Mouse (Mus musculus): ENCODE data around the gene Fbxo24. TPM values are rescaled to one million over a fixed set of nuclear protein-coding genes. Genes with fewer than 3 reads are reported as not detected.

The Fbxo24 gene
- polyA plus RNA-seq, 2 experiments = 0.15 to 0.24 TPM

DNA sequence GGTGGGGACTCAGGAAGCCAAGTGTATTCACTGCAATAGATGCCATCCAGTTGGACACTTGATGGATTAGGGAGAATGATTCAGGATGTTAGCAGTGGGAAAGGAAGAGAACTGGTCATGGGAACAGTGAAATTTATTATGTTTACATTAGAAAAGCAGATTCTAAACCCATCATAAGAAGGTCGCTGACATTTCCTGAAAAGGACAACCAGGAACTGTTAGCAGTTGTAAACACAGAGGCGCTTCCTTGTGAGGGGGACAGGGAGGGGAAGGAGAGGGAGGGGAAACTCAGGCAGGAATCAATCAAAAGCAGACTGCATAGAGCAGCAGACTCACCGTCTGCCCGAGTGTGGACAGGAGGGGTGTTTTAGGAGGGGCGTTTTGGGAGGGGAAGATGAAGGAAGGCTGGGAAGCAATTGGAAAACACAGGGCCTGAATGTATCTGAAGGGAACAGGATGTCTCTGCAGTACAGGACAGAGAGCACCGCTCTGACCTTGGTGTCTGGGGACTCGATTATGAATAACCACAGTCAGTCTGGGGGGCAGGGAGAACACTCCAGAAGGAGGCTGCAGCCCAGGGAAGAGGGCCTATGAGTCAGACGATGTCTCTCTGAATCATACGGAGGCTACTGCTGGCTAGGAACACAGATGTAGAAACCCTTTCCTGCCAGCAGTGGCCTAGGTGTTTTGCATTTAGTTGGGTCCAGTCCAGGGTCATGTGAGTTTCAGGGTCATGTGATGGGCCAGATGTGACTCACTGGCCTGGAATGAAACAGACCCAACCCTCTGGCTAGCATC is 42.8 kb upstream of the Fbxo24 start:
- peaks cover 12% of the 10 kb centered on the region for H3K4me1 ChIP-seq (ENCODE audit: control insufficient read depth, insufficient read depth, low read length)
- no peak for TF ChIP-seq POLR2A (IDR thresholded peaks at IDR 0.05; ENCODE audit: borderline replicate concordance, extremely low read depth, insufficient read depth, insufficient read length)
- no peaks in the 10 kb centered on the region for H3K27me3 ChIP-seq (ENCODE audit: control insufficient read depth, insufficient read depth, low read length)
- WGBS = 15% methylated on average over 9 of the region's 9 CpGs
- peak overlapping the region; percentile 28; the same call in 1 of the 2 replicates for H3K9ac ChIP-seq (ENCODE audit: low read depth, low read length, severe bottlenecking)
- peak; percentile 60 for ATAC-seq (ENCODE audit: low FRiP score, low read depth)
- no peaks in the 10 kb centered on the region for H3K9me3 ChIP-seq (ENCODE audit: control insufficient read depth, low read length)
- H3K27ac ChIP-seq (replicated peaks; ENCODE audit: low read depth, low read length) = peak overlapping the region; percentile 56
- peaks cover 9% of the 10 kb centered on the region for H3K36me3 ChIP-seq (ENCODE audit: control insufficient read depth, insufficient read depth, low read length)
- DNase-seq (ENCODE audit: low spot score) = peak; percentile 47
- no peak overlapping the region for H3K4me3 ChIP-seq (replicated peaks; ENCODE audit: low read length)
- no peak overlapping the region for H3K4me2 ChIP-seq (replicated peaks; ENCODE audit: low read depth, low read length, severe bottlenecking)

DNA sequence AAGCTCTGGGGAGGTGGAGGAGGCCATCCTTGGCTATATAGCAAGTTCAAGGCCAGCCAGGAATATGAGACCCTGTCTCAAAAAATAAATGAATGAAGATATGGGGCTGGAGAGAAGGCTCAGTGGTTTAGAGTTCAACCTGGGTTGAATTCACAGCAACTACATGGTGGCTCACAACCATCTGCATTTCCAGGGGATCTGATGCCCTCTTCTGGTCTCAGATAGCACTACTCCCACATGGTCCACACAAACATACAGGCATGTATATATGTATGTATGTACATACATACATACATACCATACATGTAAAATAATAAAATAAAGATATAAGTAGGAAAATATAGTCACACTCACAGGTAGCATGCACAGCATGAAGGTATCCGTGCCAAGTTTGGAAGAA is 41.4 kb upstream of the Fbxo24 start:
- 91% methylated on average over 1 of the region's 1 CpGs for WGBS
- Histone ChIP-seq H3K4me2 (replicated peaks; ENCODE audit: low read depth, low read length, severe bottlenecking) (no peak overlapping the region), H3K4me3 (replicated peaks; ENCODE audit: low read length) (no peak overlapping the region), H3K9ac (ENCODE audit: low read depth, low read length, severe bottlenecking) (no peak overlapping the region), H3K36me3 (ENCODE audit: control insufficient read depth, insufficient read depth, low read length) (peaks cover 22% of the 10 kb centered on the region), H3K27ac (replicated peaks; ENCODE audit: low read depth, low read length) (no peak overlapping the region), H3K27me3 (ENCODE audit: control insufficient read depth, insufficient read depth, low read length) (no peaks in the 10 kb centered on the region), H3K9me3 (ENCODE audit: control insufficient read depth, low read length) (no peaks in the 10 kb centered on the region), H3K4me1 (ENCODE audit: control insufficient read depth, insufficient read depth, low read length) (peaks cover 12% of the 10 kb centered on the region)
- TF ChIP-seq POLR2A (IDR thresholded peaks at IDR 0.05; ENCODE audit: borderline replicate concordance, extremely low read depth, insufficient read depth, insufficient read length) = no peak
- DNase-seq (ENCODE audit: low spot score) (no peak), ATAC-seq (ENCODE audit: low FRiP score, low read depth) (no peak)

DNA sequence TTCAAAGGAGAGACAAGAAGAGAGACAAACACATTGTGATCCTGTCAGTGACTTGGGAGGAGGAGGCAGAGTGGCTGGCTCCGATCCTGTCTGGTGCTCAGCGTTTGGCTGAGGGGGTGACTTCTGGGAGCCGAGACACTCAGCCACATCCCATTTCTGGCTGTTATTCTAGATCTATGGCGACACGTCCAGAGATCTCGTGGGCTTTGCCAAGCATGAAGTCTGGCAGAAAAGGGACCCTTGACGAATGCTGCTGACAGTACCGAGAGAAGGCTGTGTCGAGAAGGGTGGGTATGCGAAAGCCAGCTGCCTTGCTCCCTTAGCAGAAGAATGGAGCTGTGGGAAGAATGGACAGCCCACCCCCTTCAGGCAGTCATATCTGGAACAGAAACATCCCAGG is 40.2 kb upstream of the Fbxo24 start:
- no peak for TF ChIP-seq POLR2A (IDR thresholded peaks at IDR 0.05; ENCODE audit: borderline replicate concordance, extremely low read depth, insufficient read depth, insufficient read length)
- 0 out of 2 replicates have a peak overlapping the region, but pooled peaks have one; percentile 33 for H3K27ac ChIP-seq (replicated peaks; ENCODE audit: low read depth, low read length)
- H3K27me3 ChIP-seq (ENCODE audit: control insufficient read depth, insufficient read depth, low read length) = no peaks in the 10 kb centered on the region
- H3K9ac ChIP-seq (ENCODE audit: low read depth, low read length, severe bottlenecking) = no peak overlapping the region
- no peaks in the 10 kb centered on the region for H3K9me3 ChIP-seq (ENCODE audit: control insufficient read depth, low read length)
- 77% methylated on average over 10 of the region's 10 CpGs for WGBS
- H3K4me1 ChIP-seq (ENCODE audit: control insufficient read depth, insufficient read depth, low read length) = peaks cover 12% of the 10 kb centered on the region
- no peak for DNase-seq (ENCODE audit: low spot score)
- no peak overlapping the region for H3K4me3 ChIP-seq (replicated peaks; ENCODE audit: low read length)
- H3K36me3 ChIP-seq (ENCODE audit: control insufficient read depth, insufficient read depth, low read length) = peaks cover 32% of the 10 kb centered on the region
- H3K4me2 ChIP-seq (replicated peaks; ENCODE audit: low read depth, low read length, severe bottlenecking) = no peak overlapping the region
- no peak for ATAC-seq (ENCODE audit: low FRiP score, low read depth)

DNA sequence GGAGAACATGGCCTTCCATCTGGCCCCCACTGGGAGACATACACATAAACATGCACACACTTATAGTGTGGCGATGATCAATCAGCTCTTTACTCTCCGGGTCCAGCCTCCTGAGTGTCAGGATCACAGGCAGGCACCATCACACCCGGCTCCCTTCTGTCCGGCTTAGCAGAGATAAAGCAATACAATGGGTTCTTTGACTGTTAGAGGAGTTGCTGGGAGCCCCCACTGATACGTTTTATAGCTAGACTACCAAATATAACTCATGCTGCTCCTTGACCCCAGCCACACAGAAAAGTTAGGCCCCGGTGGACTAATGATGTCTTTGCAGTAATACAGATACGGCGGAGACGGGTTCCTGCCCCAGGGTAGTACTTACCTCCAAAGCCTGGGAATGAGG is 34.3 kb upstream of the Fbxo24 start:
- no peaks in the 10 kb centered on the region for H3K27me3 ChIP-seq (ENCODE audit: control insufficient read depth, insufficient read depth, low read length)
- no peak overlapping the region for H3K9ac ChIP-seq (ENCODE audit: low read depth, low read length, severe bottlenecking)
- H3K4me2 ChIP-seq (replicated peaks; ENCODE audit: low read depth, low read length, severe bottlenecking) = no peak overlapping the region
- ATAC-seq (ENCODE audit: low FRiP score, low read depth) = no peak
- H3K27ac ChIP-seq (replicated peaks; ENCODE audit: low read depth, low read length) = no peak overlapping the region
- no peaks in the 10 kb centered on the region for H3K4me1 ChIP-seq (ENCODE audit: control insufficient read depth, insufficient read depth, low read length)
- no peak overlapping the region for H3K4me3 ChIP-seq (replicated peaks; ENCODE audit: low read length)
- H3K36me3 ChIP-seq (ENCODE audit: control insufficient read depth, insufficient read depth, low read length) = peaks cover 65% of the 10 kb centered on the region
- no peak for TF ChIP-seq POLR2A (IDR thresholded peaks at IDR 0.05; ENCODE audit: borderline replicate concordance, extremely low read depth, insufficient read depth, insufficient read length)
- 79% methylated on average over 9 of the region's 9 CpGs for WGBS
- no peaks in the 10 kb centered on the region for H3K9me3 ChIP-seq (ENCODE audit: control insufficient read depth, low read length)
- no peak for DNase-seq (ENCODE audit: low spot score)

DNA sequence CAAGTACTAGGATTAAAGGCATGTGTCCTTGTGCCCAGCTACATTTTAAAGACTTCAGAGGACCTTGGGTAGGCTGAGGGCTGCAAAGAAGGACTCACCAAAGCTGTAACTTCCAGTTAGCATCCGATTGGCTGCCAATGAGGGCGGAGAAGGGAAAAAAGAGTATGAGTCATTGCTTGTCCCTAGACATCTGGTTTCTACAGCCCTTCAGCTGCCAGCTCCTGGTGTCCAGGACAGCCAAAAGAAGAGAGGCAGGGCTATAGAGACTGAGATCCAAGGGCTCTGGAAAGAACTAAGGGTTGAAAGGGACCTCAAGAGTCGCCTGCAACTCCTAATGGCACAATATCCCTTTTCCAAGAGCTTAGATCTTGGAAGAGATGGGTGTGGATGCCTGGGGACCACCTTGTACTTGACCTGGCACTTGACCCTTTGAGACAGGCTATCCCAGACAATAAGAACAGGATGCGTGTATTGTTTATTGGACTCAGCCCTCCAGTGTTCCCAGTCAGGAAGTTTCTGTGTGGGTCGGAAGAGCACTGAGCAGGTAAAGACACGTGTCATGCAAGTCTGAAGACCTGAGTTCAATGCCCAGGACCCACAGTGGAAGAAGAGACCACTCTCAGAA is 31.4 kb upstream of the Fbxo24 start:
- H3K4me3 ChIP-seq (replicated peaks; ENCODE audit: low read length) = no peak overlapping the region
- DNase-seq (ENCODE audit: low spot score) (no peak), ATAC-seq (ENCODE audit: low FRiP score, low read depth) (no peak)
- WGBS = 86% methylated on average over 6 of the region's 6 CpGs
- H3K36me3 ChIP-seq (ENCODE audit: control insufficient read depth, insufficient read depth, low read length) = peaks cover 43% of the 10 kb centered on the region
- no peak for TF ChIP-seq POLR2A (IDR thresholded peaks at IDR 0.05; ENCODE audit: borderline replicate concordance, extremely low read depth, insufficient read depth, insufficient read length)
- no peak overlapping the region for H3K27ac ChIP-seq (replicated peaks; ENCODE audit: low read depth, low read length)
- H3K4me2 ChIP-seq (replicated peaks; ENCODE audit: low read depth, low read length, severe bottlenecking) = no peak overlapping the region
- H3K4me1 ChIP-seq (ENCODE audit: control insufficient read depth, insufficient read depth, low read length) = no peaks in the 10 kb centered on the region
- H3K27me3 ChIP-seq (ENCODE audit: control insufficient read depth, insufficient read depth, low read length) = no peaks in the 10 kb centered on the region
- H3K9me3 ChIP-seq (ENCODE audit: control insufficient read depth, low read length) = no peaks in the 10 kb centered on the region
- no peak overlapping the region for H3K9ac ChIP-seq (ENCODE audit: low read depth, low read length, severe bottlenecking)
